Mouse (Mus musculus) B cell, adult 2 months (primary cell): ENCODE results near the gene Atp8b3.

Source experiments
- DNase-seq, 2 experiments: peaks; one replicate each; pipeline ENCODE4 v3.0.0; 2022

The Atp8b3 gene

DNA sequence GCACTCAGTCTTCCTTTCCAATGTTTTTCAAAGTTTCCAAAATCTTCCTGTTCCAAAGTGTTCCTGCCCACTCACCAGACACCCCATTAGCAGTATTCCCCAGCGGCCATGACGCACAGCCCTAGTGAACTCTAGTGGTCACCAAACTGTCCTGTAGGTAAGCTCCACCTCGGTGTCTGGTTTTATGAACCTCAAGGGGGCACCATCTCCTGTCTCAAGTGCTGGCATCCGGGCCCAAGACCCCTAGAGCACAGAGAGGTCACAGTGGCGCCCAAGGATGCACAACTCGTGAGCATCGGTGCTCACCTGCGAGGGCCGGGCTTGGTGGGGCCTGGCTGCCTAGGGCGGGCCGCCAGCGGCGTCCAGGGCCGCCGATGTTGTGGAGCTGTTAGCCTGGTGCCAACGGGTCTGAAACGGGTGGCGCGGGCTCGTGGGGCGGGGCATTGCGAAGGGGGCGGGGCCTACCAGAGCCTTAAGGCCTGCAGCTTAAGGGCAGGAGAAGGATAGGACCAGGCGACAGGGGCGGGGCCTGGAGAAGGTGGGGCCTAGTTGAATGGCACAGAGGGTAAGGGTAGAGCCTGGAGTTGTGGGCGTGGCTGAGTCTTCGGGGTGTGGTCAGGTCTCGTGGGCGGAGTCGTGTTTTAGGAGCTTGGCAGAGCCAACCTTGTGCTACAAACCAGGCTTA, at the start of gene Atp8b3:
Gene Atp8b3 (minus strand): TSS at position 415 of the 685 bp plus-strand sequence.
- DNase-seq, result peak; percentile 96 to 98

DNA sequence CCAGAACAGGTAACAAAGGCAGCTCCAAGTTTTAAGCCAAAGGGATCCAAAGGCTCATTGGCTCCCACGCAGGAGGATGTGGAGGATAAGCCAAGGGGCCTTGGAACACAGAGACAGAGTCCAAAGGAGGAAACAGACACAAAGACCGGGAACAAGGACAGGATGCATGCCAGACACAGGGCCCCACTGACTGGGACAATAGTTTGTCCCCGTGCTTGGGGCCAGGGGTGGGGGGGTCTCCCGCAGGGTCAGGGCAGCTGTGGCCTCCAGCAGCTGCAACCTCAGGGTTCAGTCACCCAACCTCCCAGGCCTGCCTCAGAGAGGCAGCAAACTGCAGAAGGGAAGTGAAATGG, 48.4 kb upstream of the Atp8b3 start:
- DNase-seq, result no peak

DNA sequence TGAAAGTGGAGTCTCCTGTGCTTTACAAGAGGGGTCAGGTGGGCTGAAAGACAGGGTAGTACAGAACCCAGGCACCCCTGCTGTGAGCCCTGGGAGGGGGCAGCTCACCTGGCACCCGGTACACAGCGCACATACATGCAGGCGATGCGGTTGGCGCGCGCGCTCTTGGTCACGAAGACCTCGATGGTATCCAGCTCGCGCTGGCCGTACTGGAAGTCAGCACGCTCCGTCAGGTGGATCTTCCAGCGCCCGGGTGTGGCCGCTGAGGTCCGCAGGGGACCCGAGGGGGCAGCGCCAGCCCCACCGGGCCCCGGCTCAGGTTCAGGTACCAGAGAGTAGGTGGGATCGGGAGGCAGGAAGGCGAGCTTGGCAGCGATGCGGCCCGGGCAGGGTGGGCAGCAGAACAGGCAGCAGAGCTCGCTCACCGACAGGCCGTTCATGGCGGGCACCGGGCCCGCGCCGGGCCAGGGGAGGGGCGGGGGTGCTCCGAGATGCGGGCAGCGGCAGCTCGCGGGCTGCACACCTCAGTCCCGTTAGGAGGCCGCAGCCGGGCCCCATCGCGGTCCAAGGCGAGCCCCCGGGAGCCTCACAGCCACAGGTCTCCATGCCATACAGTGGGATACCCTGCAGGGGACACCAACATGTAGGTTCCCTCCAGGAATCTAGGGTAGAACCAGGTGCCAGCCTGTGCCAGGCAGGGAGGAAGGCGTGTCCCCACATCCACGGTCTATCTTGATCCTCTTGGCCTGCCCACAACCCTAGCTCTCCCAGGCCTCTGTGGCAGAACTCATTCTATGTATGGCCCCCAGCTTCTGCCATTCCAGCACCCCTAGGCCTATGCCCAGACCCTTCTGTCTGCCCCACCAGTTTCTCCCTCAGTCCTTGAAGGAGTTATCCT, 47.7 kb upstream of the Atp8b3 start:
- DNase-seq, result no peak

DNA sequence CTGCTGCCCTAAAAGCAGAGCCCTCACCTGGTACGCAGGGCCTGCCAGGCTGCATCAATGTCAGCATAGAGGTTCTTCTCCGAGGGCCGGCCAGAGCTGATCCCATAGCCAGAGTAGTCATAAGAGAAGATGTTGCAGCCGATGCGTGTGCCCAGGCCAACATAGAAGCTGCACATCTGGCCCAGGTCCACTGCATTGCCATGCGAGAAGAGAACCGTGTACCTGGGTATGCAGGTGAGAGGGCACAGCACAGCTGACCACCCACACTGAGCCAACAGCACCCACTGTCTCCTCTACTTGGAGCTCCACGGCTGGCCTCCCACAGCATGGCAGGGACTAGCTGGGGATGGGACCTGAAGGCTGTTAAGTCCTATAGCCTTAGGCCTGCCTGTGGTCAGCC, 46.7 kb upstream of the Atp8b3 start:
- DNase-seq, result no peak

DNA sequence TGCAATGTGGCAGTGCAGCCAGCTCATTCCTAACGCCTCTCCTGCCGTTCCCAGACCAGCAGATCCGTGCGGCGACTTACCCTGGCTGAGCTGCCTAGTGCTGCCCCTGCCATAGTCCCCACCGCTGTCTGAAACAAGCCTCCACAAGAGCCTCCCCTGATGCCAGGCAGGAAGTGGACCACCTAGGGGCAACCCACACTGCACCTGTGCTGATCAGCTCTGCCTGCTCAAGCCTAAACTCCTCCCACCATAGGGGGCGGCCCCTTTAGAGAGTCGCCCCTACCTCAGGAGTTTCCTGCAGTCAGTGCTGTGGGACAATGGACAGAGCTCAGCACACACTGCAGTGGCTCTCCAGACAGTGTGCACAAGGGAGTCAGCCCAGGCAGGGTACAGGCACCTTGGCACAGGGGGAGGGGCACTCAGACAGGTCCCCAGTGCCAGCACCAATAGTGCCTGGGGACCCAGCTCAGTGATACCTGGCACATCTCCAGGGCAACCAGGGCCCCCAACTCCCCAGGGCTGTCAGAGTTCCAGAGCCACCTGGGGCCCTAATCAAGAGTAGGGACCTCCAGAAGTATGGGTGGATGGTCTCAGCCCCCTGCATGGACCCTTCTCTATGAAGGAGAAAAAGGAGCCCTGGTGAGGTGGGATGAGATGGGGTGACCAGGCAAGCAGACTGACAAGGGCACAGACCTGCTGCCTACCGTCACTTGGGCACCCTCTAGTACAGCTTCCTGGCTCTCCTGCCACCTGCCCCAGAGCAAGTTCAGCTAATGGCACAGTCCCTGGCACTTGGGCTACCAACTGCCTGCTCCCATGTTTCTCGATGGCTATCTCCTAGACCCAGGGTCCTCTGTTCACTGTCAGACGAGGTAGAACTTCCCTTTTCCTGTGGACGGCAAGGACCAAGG, 46.0 kb upstream of the Atp8b3 start:
- DNase-seq, result no peak

DNA sequence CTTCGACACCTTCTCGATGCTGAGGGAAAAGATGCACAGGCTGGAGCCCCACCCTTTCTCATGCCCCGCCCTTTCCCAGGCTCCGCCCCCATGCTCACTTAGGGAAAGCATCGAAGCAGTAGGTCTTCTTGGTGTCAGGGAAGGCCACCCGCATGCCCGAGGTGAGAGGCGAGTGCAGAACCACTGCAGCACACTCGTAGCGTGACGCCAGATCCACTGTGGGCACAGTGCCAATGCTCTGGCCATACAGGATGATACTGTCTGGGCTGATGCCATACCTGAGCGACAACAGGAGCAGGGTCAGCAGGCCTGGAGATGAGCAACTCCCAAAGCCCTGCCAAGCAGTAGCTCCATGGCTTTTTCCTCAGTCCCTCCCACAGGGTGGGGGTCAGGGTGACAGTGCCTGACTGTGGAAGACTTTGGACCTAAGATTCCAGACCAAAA, 45.1 kb upstream of the Atp8b3 start:
- peak; percentile 34 for DNase-seq

DNA sequence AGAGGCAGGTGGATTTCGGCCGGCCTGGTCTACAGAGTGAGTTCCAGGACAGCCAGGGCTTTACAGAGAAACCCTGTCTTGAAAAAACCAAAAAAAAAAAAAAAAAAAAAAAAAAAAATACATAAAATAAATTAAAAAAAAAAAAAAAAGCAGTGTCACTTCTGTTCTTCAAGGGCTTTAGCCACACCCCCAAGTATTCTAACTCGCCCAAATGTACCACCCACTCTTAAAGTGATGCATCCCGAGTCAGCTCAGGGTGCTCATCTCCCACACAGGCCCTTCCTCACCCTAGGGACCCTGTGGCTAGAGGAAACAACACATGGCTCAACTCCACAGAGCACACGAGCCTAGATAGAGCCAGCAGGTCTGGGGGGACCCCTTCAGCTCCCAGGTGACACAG, 44.1 kb upstream of the Atp8b3 start:
- DNase-seq, result no peak

DNA sequence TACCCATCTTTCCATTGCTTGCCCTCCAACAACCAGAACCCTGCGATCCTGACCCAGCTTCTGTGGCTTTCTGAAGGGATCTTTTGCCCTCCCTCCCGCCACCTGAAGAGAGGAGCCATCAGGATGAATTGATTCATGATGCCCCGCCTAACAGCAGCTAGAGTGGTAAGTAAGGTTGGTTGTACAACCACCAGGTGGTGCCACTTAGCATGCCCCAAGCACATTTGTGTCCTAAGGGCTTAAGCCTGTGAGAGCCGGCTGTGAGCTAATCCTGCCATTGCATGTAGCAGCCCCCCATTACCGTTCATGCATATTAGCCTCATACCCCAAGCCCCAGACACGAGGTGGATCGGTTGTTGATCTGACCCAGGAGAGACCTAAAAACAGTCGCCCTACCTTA, 40.0 kb upstream of the Atp8b3 start:
- peak; percentile 81 to 85 for DNase-seq

DNA sequence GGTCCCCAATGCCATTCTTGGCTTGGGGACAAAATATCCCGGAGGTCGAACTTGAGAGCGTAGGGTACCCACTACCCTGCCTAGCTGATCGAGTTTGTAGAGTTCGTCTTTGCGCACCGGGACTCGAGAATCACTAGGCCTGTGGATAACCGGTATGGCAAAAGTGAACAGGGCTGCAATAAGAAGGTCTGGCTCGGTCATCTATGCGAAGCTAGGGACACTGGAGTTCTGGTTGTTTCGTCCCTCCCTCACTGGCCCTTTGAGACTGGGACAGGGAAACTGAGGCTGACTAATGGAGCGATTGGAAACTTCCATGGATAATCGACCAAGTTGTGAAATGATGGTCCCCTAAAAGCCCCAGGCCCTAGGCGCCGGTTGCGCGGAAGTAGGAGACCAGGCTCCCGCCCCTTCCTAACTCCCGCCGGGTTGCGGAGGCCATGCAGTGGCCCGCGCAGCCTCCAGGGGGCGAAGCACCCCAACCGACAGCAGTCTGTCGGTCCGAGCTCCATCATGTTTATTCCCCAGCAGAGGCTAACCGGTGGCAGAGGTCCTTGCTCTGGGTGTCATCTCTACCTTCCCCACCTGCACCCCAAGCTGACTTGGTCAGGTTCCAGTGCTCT, 39.3 kb upstream of the Atp8b3 start:
- peak; percentile 91 to 92 for DNase-seq

DNA sequence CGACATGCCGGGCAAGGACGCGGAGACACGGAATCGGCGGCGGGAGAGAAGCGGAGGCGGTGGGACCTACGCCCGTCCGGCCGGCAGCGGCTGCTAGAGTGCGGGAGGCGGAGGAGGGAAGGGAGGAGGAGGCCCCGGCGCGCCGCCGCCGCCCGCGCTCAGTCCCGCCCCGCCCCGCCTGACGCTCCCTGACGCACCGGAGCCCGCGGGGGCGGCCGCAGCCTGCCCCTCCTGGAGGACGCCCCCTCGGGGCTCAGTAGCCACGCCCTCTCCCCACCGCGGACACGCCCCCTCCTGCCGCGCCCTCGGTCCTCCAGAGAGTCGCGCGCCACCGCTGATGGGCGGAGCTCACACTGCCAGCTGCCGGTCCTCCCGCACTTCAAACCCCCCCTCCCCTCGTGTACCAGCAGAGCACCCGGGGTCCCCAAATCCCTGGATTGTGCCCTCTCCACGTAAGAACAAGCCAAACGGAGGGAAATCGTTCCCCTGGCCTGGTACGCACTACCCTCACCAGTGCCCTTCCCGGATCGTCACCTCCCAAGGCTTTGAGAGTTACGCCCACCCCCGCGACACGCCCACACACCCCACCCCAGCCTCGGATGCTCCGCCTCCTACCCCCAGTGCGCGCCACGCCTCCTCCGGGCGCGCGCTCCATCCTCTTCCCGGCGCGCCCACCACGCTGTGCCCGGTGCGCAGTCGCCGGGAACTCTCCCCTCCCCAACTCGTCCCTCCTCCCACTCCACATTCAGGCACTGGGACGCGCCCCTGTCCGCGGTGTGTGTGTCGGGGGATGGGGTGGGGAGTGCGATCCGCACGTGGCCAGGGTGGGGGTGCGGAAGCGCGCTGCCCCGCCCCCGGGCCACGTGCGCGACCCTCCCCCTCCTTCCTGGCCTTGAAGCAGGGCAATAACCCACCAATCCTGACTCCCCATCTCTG, 38.5 kb upstream of the Atp8b3 start, which contains the start of gene Klf16:
Gene Klf16 (minus strand): TSS at position 127 of the 936 bp plus-strand sequence.
- DNase-seq, result peak; percentile 99 to 100

DNA sequence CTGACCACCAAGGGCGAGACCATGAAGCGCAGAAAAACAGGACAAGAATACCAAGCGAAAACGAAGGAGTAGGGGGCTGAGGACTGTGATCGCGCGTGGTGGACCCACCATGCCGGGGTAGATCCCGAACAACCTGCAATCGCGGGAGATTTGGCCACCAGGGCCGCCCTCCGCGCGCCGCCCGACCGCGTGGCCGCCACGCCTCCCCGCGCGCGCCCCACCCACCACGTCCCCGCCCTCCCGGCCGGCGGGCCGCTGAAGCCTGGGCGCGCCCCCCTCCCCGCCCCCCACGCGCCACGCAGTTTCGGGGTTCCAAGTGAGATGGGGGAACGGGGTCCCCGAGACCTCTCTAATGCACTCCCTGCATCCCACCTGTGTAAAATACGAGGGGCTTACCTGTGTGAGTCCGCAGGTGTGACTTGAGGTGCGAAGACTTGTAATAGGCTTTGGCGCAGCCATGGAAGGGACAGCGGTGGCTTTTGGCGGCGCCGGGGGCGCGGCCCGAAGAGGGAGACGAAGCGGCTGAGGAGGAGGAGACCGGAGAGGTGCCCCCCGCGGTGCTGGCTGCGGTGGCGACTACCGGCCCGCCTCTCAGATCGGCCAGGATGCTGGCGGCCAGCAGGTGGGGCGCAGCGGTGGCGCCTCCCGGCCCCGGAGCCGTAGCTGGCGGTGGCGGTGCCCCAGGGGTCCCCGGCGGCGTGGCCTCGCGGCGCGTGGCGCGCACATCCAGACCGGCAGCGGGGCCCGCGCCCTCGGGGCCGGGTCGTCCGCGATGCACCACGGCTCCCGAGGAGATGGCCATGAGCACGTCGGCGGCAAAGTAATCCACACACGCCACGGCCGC, 37.6 kb upstream of the Atp8b3 start:
- peak; percentile 77 to 81 for DNase-seq

DNA sequence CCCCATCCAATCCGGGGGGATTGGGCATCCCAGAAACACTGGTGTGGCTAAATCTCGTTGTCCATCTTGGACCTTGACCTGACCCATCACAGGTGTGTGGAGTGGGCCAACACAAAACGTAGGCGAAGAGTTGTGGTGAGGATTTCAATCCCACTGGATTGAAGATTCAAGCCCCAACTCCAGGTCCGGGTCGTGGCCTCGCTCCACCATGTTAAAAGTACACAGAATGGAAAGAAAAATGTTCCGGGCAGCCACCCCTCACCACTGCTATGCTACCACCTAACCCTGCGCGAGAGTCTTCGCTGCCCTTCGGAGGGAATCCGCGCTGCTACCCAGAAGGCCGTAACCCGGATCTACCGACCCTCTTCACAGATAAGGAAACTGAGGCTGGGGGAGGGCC, 37.0 kb upstream of the Atp8b3 start:
- no peak for DNase-seq

DNA sequence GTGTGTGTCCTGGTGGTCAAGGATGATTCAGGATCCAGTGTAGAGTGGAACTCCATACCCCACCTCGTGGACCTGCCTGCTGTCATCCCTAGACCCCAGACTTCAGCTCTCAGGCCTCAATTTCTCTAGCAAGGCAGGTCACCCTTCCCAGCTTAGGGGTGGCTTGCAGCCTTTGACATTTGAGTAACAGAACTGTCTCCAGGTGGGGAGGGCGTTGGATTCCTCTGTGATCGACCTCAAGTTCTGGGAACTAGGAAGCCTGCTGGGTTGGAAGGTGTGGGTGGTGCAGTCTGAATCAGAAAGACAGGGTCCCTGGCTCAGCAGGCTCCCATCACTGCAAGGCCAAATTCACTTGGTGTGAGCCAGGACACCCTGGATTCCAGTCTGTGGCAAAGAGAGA, 36.0 kb upstream of the Atp8b3 start:
- DNase-seq, result no peak

DNA sequence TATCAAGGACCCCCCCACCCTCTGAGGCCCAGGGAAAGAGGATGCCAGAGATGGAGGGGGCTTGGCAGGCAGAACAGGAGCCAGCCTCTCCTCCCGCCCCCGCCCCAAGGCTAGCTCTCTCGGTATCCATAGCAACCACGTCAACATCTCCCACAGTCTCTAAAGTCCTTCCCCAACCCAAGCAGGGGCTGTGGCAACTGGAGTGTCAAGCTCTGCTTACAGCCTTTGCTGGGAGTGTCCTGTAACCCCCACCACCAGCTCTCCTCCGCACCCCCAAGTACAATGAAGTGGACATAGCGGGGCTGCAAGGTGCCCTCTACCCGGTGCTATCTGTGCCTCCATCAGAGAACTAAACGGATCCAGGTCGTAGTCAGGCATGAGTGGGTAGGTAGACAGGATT, 35.0 kb upstream of the Atp8b3 start:
- DNase-seq, result no peak

DNA sequence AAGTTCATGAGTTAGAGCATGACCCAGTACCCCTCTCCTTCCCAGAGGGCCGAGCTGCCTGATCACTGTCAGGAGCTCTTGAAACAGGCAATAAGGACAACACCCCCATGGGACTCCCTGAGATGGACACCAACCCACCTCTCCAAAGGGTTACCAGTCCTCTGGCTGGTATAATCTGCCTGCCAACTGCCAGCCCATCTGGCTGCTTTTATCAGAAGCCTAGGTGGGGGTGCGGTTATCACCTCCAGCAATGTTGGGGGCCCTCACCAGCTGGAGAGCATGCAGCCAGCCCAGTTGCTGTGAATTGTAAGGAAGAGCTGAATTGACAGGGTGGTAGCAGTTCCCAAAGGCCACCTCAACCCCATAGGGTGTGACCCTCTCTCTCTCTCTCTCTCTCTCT, 33.6 kb upstream of the Atp8b3 start:
- no peak for DNase-seq

DNA sequence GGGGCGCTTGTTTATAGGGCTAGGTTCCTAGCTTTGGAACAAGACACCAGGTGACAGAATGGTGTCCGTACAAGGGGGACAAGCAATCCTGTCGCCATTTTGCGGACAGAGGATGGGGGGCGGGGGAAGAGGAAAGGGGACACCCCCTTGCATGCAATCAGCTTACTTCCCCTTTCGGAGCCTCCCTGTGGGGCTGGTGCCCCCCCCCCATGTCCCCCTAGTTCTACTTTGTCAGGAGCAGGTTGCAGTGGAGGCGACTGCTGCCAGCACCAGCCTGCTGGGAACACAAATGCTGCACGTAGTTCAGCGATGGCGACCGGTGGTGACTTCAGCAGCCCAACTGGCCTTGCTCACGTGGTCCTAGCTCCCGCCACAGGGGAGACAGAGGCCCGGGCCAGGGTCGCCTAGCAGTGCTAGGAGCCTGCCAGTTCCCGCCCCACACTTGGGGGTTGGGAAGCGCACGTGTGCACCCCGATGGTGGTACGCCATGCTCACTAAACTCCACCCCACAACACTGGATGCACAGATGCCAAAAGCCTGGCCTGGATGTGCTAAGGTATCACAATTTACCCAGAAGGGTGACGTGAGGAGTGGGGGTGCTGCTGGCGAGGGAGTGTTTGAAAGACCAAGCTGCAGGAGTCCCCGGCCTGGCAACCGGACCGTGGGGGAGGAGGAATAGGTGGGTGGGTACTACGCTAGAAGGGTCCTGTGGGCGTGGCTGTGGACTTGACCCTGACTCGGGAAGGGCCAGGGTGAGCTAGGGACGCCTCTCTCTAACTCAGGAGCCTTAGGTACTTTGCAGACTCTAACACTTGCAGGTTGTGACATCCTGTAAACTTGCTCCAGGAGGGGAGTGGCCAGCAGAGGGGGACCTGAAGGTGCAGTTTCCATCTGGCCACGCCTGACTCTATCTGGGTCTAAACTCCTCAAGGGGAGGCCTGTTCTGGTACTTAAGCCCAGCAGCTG, 32.2 kb upstream of the Atp8b3 start:
- peak; percentile 65 for DNase-seq

DNA sequence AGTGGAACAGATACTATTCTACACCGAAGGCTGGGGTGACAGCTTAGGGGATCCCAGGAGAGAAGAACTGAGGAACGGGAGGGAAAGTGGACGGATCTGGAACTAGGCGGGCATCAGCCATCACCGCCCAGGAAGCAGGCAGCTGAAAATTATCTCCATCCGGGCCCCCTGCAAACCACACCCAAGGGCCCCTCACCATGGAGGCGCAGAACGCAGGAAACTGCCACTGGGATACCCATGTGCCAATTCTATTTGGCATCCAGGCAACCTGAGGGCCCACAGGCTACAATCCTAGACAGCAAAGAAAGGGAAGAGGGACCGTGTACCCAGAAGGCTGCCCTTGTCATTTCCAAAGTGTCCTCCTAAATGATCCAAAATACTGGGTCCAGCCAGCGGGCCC, 31.5 kb upstream of the Atp8b3 start:
- DNase-seq, result no peak

DNA sequence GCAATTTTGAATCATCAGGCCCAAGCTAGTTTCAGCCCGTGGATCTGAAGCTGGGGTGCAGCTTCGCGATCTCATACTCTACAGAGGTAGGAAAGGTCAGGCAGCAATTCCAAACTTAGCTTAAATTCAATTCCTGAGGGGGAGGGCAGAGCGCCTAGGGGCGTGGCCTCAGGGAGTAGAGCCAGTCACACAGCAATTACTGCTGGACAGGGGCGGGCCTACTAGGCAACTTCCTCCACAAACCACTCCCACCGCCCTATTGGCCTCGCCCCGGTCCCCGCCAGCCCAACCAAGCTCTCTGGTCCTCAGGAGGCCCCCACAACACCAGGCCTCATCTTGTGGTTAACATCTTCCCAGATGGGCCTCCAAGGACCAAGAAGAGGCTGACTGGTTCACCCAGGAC, 30.7 kb upstream of the Atp8b3 start:
- DNase-seq, result peak; percentile 77 to 78

DNA sequence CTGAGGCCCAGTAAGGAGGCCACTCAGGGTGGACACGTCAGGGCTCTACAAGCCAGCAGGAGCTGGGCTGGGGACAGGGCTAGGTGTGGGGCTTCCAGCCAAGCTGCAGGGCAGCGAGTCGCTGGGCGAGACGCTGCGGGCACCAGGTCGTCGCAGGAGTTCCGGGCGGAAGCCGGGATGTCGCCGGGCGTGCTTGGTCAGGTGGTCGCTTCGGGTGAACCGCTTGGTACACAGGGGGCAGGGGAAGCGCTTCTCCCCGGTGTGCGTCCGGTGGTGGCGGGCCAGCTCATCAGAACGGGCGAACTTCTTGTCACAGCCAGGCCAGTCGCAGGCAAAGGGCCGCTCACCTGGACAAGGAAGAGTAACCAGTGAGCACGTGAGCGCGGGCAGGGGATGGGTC, 30.0 kb upstream of the Atp8b3 start:
- no peak for DNase-seq
